Mouse (Mus musculus) spleen, postnatal 4 days (tissue): ENCODE measurements around the gene Nudcd3.

ENCODE experiments used
- DNase-seq, 2 experiments: peaks; one replicate each; pipeline ENCODE4 v3.0.0; 2022; ENCODE audit warnings: low spot score in 2 of 2

Nudcd3 gene

GRCm38 (mm10) chr11:6063501-6064214 is 136.6 kb downstream of the Nudcd3 start:
- DNase-seq: no peak

DNA sequence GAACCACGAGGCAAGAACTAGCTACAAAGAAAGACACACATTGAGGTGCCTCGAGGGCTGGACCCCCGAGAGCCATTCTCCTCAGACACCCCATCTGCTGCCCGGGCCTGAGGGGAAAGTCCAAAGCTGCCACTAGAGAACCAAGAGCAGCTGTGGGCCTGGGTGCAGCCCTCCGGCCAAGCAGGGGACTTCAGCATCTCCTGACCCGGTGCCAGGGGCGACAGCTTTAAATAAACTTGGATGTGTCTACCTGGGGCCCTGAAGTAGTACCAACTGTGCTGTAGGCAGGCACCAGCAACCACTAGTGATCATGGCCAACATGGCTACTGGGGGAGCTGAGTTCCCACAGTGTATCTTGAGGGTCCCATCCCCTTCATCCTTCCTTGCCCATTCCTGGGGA is 137.2 kb downstream of the Nudcd3 start:
- DNase-seq: no peak

- DNase-seq: no peak
Measured at GRCm38 (mm10) chr11:6062329-6062728, 137.9 kb downstream of the Nudcd3 start.

DNA sequence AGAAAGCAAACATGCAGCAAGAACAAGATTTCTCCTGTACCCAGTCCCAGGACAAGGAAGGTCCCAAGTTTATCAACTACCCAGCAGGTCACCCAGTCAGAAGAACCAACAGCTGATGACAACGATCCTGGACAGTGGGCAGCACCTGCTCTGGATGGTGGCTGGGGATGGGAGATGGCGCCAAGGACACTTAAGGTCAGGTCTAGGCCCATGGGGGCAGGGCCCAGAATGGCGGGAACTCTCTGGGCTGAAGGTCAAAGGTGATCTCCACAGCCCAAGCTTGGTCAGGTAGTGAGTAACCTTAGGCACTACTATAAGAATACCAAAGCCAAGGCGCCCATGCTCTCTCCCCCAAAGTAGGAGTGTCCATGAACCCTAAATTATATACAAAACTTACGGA is 138.3 kb downstream of the Nudcd3 start:
- DNase-seq: no peak

GRCm38 (mm10) chr11:6059162-6059561 is 141.1 kb downstream of the Nudcd3 start:
- DNase-seq: no peak
